Mouse (Mus musculus) liver (tissue): Measurements from ENCODE around the gene Tmem45a2.
A peak's percentile ranks its signal among the peaks of the same experiment; 100 is the strongest.
"Not testable (repeated sequence)": the region's sequence is repeated elsewhere in the genome, so short reads cannot be mapped to it uniquely, and the experiment has no call there.

Source experiments
- DNase-seq: peaks from one replicate; pipeline ENCODE4 v3.0.0-alpha.2; 2020; ENCODE audit warnings: mixed read lengths

The Tmem45a2 gene

DNA sequence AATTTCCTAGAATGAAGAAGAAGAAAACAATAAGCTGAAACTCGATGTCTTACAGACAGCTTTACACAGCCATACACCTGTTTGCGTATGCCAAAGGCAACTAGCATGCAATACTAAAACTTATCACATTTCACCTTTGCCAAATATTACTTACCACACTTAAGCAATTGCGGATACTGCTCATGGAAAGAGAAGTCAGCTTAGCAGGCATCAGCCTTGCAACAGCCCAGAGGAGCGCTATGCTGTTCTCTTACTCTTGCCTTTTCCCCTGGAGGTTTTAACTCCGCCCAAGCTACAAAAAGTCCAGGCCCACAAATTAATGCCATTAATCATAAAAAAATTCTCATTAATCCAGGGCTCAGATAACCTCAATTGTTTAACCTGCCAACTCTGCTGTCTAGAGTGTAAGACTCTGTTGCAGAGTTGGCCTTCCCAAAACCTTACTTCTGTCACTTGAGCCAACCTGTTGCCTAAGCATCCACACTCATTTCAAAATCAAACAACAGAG is at the start of gene Tmem45a2:
TSS of gene Tmem45a2 (minus strand) at position 241 of the 508 bp plus-strand sequence.
- no peak for DNase-seq

DNA sequence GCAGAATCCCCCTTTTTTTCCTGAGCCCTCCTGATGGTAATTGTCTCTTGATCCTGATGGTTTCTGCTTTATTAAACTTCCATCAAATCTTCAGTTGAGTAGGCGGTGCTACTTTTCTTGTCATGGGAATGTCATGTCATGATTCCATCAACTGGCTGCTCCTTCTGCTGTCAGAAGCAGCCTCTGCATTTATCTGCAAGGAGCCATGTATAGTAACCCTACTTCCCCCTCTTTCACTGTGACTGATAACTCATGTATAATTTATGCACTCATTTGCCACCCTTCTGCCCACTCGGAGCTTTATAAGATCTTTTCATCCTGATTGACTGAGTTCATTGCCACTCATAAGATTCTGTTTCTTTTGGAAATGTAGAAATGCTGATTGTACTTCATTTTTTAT is 46.4 kb upstream of the Tmem45a2 start:
- no peak for DNase-seq

DNA sequence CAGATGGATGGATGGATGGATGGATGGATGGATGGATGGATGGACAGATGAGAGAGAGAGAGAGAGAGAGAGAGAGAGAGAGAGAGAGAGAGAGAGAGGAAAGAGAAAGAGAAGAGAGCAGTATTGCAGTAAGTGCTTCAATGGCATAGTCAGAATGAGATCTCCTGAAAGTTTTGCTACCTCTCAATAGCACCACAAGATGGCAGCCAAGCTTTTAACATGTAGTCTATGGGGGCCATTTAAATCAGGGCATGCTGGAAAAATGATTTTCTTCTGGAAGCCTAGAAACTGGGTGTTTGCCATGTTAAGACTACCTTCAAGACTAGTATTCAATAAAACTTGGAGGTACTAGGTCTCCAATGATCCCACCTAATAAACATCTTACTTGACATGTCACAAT is 44.9 kb upstream of the Tmem45a2 start:
- no peak for DNase-seq

DNA sequence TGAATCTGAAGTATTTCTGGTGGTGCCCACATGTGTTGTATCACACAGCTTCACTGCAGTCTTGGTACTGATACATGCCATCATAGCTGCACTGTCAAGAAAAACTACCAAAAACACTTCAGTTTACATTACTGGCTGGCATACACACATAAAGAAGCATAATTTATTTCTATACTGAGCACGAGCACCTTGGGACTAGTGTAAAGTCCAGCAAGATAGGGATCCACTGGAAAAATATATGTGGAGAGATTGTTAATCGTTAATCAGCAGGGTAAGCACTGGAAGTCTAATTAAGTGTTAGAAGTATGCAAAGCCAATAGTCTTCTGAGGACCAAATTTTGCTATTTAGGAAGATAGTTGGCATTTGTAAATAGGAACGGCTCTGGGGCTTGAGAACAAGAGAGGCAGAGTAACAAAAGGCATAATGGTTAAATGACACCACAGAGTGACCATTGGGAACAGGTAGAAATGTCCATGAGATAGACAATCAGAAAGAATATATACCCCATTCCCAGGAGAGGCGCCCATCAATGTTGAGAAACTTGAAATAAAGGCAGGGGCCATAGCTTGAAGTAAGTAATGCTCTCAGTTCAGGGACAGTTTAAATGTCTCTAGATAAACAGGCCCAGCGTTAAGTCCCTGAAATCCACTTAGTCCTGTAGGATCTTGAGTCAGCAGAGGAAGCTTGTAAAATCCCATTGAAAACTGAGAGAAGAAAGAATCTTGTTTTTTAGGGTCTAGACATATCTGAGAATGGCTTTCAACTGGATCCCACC is 35.2 kb upstream of the Tmem45a2 start:
- DNase-seq = no peak

DNA sequence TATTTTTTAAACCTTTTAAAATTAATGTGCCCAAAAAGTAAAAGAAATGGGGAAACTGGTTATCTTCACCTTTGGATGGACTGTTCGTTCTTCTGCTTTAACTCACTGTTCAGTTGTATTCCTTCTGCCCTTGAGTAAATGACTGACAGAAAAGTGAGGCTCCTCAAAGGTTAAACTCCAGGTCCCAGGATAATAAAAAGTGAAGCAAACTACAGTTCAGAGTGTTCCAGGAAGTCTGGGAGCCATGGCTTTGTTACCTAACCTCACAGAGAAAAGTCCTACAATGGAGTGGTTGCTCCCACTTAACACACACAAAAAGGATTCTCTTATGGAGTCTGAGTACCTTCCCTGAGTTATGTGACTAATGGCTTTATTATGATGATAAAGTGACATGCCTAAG is 30.0 kb upstream of the Tmem45a2 start:
- DNase-seq = no peak

DNA sequence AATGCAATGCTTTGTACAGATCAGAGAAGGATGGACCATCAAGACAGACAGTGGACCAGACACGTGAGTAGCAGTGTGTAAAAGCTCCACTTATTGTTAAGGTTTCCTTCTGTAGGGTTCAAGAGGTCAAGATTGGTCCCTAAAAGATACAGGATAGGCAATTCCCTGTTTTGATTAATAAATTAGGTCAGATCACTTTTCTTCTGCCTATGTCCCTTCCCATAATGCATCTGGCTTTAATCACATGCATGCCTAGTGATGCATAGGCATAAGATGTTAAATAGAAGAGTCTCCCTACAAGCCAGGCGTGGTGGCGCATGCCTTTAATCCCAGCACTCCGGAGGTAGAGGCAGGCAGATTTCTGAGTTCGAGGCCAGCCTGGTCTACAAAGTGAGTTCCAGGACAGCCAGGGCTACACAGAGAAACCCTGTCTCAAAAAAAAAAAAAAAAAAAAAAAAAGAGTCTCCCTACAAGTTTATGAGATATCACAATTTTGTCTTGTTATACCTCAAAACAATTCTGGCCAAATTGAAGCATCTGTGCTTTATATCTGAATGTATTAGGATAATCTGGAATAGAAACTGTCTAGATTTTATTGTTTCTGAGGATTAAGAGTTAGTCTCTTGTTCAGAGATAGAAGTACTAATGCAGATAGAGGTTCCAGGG is 28.5 kb upstream of the Tmem45a2 start:
- no peak for DNase-seq

DNA sequence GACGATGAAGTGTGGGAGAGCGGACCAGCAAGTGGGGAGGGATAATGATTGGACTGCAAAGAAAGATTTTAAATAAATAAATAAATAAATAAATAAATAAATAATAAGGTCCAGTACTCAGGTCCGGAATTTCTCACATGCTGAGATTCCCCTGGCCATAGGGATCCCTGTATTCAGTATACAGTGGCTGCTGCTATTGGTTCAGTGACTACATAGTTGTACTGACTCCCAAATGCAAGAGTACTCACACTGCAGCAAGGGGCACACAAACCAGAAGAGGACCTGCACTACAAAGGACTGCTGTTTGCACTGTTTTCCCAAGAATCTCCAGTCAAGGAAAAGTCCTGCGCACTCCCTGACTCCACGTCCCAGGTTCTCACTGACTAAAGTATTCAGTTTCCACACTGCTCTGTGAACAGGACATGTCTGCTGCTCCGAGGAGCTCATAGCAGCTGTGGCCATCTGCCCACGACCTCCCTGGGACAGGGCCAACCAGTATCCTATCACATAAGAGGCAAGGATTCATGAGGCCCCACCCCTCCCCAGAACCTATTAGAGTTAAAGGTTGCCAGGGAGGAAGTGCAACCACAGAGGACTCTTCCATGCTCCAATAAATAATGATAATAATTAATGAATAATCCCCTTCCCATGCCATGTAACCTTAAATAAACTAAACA is 27.4 kb upstream of the Tmem45a2 start:
- no peak for DNase-seq

DNA sequence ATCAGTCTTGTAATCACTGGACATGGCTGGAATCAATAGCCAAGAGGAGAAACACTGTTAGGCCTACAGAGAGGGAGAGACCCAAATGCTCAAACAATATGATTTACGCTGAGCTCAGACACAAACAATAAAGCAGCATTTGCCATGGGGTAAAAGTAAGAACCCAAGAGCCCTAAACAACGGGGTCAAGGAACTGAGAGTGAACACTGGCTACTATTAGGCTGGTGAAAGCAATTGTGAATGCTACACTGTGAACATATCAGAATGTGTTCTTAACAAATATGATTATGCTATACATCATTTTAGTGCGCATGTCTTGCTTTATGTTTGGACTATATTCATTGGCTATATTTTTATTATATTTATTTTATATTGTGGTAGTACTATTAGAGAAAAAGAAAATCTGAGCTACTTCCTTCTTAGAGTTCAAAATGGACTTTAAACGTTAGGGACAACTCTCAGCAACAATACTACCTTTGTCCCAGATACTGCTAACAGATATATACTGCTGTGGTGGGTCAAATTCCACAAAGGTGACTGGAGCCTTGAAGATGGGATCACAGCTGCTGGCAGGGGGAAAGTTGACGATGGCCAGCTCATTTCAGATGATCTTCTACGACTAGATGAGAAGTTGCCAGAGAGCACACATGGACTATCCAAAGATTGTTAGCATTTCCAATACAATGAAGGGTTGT is 21.9 kb upstream of the Tmem45a2 start:
- no peak for DNase-seq

DNA sequence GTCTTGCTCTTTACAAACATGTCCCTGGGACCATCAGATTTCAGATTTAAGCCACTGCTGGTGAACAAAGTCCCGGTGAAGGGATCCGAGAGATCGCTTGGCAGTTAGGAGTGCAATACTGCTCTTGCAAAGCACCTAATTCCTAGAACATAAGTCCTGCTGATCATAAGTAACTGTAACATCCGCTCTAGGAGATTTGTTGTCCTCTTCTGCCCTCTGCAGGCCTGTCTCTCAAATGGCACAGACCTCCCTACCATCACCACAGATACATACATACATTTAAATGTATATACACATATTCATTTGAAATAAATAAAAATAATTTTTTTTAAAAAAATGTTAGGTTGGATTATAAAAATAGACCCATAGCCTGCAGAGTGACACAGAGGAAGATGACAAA is 21.3 kb upstream of the Tmem45a2 start:
- peak; percentile 36 for DNase-seq

DNA sequence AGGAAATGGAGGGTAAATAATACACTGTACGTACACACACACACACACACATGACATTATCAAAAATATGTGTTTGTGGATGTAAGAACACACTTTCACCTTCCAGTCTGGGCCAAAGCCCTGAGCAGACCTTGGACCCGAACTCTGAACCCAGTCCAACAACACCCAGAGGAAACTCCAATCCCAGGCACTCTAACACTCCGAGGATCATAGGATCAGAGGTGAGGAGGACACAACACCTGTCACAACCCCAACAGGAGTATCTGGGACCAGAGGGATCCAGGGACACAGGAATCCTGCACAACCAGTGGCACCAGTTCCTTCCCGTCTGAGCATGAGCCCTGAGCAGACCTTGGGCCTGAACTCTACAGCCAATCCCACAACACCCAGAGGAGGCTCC is 8.4 kb upstream of the Tmem45a2 start:
- DNase-seq = no peak

DNA sequence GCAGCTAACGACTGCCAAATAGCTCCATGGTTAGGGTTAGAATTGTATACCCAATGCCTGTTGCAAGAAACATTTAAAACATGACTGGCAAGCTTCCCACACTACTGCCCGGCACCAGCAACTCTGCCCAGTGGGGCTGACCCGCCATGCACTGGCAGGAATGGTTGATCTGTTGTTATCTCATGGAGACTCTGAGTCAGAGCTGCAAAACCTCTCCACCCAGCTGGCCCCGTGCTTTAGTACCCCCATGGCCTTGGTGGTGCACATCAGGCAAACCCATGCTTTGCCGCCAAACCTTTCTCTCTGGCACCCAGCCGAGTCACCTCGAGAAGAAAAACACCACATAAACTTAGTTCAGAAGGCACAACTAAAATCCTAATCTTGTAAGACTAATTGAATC is 4.8 kb upstream of the Tmem45a2 start:
- no peak for DNase-seq

DNA sequence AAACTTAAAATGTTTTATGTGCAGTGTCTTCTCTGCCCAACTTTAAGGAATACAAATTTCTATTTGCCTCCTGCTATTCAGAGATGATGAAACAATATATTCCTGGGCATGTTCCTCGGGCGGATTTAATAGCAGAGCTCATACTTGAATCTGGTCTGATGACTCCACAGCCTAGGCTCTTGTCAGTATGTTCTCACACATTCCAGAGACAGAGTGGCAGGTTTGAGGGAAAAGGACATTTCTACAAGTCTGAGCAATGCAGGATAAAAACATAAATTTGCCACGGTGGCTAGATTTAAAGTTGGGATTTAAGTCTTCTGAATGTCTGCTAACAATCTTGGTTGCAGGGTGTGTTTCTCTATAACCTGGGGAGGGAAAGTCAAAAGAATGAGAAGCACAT is 9.1 kb downstream of the Tmem45a2 start:
- no peak for DNase-seq

DNA sequence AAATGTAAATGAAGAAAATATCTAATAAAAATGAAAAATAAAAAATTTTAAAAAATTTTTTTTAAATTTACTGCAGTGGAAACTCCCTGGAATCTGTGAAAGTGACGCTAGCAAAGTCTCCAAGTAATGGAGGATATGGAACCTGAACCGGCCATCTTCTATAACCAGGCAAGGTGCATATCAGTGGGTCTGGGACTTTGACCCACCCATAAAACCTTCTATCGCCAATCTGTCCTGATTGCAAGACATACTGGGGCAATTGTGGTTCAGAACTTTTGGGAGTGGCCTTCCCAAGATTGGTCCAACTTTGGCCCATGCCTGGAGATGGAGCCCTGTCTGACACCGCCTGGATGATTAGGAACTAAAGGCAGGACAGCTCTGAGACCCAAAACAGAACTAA is 14.2 kb downstream of the Tmem45a2 start:
- no peak for DNase-seq

DNA sequence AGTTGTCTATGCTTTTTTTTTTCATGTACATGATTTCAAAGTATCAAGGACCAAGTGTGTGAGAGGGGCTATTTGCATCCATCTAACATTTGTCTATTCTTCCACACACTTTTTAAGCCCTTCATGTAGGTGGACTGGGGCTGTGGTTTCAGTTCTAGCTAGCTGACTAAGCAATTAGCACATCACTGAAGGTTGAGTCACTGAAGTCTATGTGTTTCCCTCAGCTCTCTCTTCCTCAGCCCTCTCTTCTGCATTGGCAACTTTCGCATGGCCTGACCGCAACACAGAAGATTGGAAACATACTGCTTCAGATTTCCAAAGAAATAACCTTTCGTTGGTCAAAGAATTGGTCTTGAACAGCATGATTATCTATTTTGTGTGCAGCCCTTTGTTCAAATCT is 21.2 kb downstream of the Tmem45a2 start:
- no peak for DNase-seq

DNA sequence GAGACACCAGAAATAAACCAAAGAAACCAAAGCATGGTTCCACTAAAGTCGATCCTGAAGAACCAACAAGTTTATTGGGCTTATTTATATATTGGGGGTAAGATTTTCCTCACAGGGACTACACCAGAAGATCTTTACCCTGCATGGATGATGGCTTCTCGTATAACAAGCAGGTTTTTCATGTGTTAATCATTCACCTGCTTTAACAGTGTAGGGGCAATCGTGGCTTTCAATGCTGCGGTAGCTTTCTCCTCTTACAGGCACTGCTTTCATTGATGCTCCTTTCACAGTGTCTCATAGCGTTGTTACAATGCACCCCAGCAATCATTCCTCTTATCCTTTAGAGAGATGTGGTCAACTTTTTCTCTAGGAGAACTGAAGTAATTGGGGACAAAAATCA is 32.6 kb downstream of the Tmem45a2 start:
- no peak for DNase-seq

DNA sequence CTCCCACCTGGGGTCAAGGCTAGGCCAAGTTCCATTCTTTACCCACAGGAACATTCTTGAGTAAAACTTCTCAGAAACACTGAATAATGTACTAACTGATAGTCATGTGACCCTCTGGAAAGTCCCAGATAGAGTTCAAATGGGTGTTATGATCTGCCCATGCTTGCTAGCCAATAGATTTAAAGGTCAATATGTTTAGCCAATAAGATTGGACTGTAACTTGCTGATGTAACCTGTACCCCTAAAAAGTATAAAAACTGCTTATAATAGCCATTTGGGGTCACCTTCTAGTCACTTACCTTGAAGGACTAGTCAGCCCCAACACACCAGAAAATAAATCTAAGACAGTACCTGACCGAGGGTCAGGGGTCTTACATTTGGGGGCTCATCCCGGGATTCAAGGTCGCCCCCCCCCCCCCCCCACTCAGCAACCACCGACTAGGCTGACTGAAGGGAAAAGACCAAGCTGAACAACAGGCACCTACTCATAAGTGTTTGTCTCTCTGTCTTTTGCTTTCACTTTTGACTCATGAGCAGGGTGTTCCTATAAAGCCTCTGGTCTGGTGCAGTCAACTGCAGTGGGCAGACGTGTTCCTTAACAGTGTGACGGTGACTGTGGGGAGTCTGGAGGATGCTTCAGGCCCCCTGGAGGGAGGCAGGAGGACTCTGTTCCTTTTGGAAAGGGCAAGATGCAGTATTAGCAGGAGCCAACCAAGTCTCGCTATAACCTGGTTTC is 40.9 kb downstream of the Tmem45a2 start:
- DNase-seq = no peak

DNA sequence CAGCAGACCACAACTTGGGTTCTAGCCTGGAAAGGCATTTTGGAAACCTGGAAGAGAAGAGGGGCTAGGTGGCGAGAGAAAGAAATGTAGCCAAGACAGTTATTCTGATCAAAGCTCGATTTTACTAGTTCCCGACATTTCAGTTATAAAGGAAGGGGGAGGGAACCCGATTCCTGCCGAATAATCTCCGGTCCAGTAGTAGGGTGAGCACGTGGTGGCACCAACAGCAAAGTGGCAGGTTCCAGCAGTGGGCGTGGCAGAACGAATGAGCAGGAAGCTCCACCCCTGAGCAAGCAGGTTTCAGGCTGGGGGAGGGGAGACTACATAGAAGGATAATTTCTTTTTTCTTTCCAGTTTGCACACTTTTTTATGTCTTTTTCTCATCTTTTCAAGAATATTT is 72.9 kb downstream of the Tmem45a2 start:
- not testable (repeated sequence) for DNase-seq
